Mouse (Mus musculus) forelimb bud, embryonic 11.5 days (tissue): ENCODE measurements at regions not wholly inside any gene's neighbourhood (a gene's known extent, or its start where the extent isn't known, plus 50 kb on each side); places are given as distances from the start of the nearest gene placed in this dataset.

ENCODE experiments used
- DNase-seq: peaks from one replicate; pipeline ENCODE4 v3.0.0-alpha.2; 2012; ENCODE audit warnings: low read depth, low spot score

DNA sequence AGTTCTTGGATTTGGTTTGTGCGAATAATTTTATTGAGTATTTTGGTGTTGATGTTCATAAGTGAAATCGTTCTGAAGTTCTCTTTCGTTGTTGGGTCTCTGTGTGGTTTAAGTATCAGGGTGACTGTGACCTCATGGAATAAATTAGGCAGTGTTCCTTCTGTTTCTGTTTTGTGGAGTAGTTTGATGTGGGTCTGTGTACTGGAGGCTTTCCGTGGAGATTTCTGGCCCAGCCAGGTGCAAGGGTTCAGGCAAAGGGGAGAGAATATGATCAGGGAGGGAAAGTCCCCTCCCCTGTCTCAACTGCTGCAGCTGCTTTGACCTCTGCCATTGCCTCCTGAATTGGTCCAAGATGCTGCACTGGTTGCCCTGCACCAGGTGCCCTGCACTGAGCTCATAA, 775.7 kb downstream of the Otol1 start:
- DNase-seq, result peak; percentile 38

DNA sequence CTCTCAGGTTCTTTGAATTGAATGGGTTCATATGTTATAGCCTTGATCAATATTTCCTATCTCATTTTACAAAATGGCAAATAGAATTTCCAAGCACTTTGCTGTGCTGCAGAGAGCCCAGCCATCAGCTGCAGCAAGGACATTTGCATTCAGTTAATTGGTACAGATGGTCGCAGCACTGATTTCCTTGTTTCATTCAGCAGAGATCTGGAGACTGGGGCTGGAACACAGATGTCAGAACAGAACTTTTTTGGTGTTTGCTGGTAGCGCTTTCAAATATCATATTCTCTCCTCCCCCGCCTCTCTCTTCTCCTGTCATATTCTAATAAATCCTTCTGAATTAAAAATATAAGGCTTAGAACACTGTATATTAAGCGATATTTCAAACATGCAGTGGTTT, 794.8 kb downstream of the Otol1 start:
- DNase-seq, result no peak

DNA sequence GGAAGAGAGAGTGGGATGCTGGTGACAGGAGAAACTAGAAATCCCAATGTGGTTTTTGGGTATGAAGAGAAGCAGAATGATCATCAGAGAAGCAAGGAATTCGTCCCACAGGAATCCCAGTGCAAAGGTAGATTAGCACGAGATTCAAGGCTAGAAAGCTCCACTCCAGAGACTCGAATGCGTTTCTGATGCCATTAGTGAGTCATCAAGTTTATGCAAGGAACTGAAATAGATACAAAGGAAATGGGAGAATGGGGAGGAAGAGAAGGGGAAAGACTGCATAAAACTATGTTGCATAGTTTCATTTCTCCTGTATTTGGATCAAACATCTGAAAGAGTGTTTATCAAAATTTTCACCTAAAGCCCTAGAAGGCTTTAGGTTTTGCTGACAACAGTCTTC, 796.0 kb downstream of the Otol1 start:
- DNase-seq, result no peak

DNA sequence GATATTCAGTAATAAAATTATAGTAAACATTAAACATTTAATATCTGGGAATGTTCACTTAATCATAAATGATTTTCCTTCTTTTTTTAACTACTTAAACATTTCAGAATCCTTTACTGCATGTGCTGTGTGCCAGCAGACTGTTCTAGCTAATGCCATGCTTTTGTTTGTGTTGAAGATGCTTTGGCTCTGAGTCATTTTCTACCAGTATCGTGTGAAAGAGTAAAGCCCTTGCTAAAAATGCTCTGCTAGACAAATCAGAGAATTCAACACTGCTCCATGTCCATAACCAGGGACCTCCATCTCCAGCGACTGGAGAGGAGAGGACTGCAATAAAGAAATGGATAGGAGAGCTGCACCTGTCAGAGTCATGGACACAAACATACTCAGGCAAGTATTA, 796.5 kb downstream of the Otol1 start:
- no peak for DNase-seq

DNA sequence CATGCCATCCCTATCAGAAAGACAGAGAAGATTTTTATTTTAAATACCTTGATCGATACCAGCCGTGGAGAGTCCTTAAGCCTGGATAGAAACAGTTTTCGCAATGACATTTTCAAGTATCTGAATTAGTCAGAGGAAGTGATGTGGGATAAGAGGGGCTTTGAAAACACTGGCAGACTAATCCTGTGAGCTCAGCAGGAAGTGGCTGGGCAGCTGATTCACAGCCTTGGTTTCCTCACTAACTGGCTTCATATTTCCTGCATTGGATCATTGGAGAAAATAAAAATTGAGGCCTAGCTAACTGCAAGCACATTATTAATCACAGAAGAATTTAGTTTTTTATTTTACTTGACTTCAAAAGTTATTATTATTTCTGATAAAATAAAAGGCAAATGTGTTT, 799.8 kb downstream of the Otol1 start:
- DNase-seq, result no peak
